Mouse (Mus musculus): ENCODE results near the gene Tbcel. TPM values are rescaled to one million over a fixed set of nuclear protein-coding genes. Genes with fewer than 3 reads are reported as not detected.

Tbcel gene
- polyA plus RNA-seq, 1 experiment from 2014 or later: 5.3 TPM

GRCm38 (mm10) chr9:42423649-42424048 lies 84.0 kb downstream of the Tbcel start:
- Histone ChIP-seq H3K36me3 (ENCODE audit: insufficient read depth) (peaks cover 24% of the 10 kb centered on the region; the same call in 1 of the 2 replicates), H3K4me1 (ENCODE audit: insufficient read depth) (no peaks in the 10 kb centered on the region), H3K27me3 (ENCODE audit: insufficient read depth, low read length) (no peaks in the 10 kb centered on the region), H3K4me3 (ENCODE audit: low read depth, low read length) (no peak overlapping the region), H3K27ac (ENCODE audit: low read depth) (no peak overlapping the region), H3K9me3 (ENCODE audit: low read depth, low read length) (no peaks in the 10 kb centered on the region), H3K9ac (no peak overlapping the region), H3K4me2 (no peak overlapping the region)
- TF ChIP-seq CTCF (IDR thresholded peaks at IDR 0.05; ENCODE audit: low read depth): no peak
- DNase-seq: no peak
- no peak for ATAC-seq (ENCODE audit: insufficient read depth)
- WGBS: 83% methylated on average over 2 of the region's 2 CpGs

- no peak overlapping the region for H3K4me2 ChIP-seq
- no peak overlapping the region for H3K27ac ChIP-seq (ENCODE audit: low read depth)
- no peak for ATAC-seq (ENCODE audit: insufficient read depth)
- H3K4me1 ChIP-seq (ENCODE audit: insufficient read depth): no peaks in the 10 kb centered on the region
- peaks cover 25% of the 10 kb centered on the region; the same call in 1 of the 2 replicates for H3K36me3 ChIP-seq (ENCODE audit: insufficient read depth)
- H3K9me3 ChIP-seq (ENCODE audit: low read depth, low read length): no peaks in the 10 kb centered on the region
- 60% methylated on average over 2 of the region's 2 CpGs for WGBS
- no peak overlapping the region for H3K9ac ChIP-seq
- TF ChIP-seq CTCF (IDR thresholded peaks at IDR 0.05; ENCODE audit: low read depth): no peak
- no peak for DNase-seq
- H3K4me3 ChIP-seq (ENCODE audit: low read depth, low read length): no peak overlapping the region
- no peaks in the 10 kb centered on the region for H3K27me3 ChIP-seq (ENCODE audit: insufficient read depth, low read length)
Observed at GRCm38 (mm10) chr9:42419687-42420086, 87.9 kb downstream of the Tbcel start.

- no peak for TF ChIP-seq CTCF (IDR thresholded peaks at IDR 0.05; ENCODE audit: low read depth)
- H3K27me3 ChIP-seq (ENCODE audit: insufficient read depth, low read length): no peaks in the 10 kb centered on the region
- no peak overlapping the region for H3K9ac ChIP-seq
- H3K4me1 ChIP-seq (ENCODE audit: insufficient read depth): no peaks in the 10 kb centered on the region
- H3K4me3 ChIP-seq (ENCODE audit: low read depth, low read length): no peak overlapping the region
- no peak overlapping the region for H3K27ac ChIP-seq (ENCODE audit: low read depth)
- no peak overlapping the region for H3K4me2 ChIP-seq
- peaks cover 25% of the 10 kb centered on the region; the same call in 1 of the 2 replicates for H3K36me3 ChIP-seq (ENCODE audit: insufficient read depth)
- 91% methylated on average over 5 of the region's 5 CpGs for WGBS
- no peak for DNase-seq
- no peaks in the 10 kb centered on the region for H3K9me3 ChIP-seq (ENCODE audit: low read depth, low read length)
- ATAC-seq (ENCODE audit: insufficient read depth): no peak
Observed at GRCm38 (mm10) chr9:42418786-42419185, 88.8 kb downstream of the Tbcel start.

GRCm38 (mm10) chr9:42417352-42417952 lies 90.2 kb downstream of the Tbcel start:
- Histone ChIP-seq H3K27ac (ENCODE audit: low read depth) (no peak overlapping the region), H3K27me3 (ENCODE audit: insufficient read depth, low read length) (no peaks in the 10 kb centered on the region), H3K4me2 (no peak overlapping the region), H3K9me3 (ENCODE audit: low read depth, low read length) (no peaks in the 10 kb centered on the region), H3K4me1 (ENCODE audit: insufficient read depth) (no peaks in the 10 kb centered on the region), H3K9ac (no peak overlapping the region), H3K36me3 (ENCODE audit: insufficient read depth) (peaks cover 18% of the 10 kb centered on the region; the same call in 1 of the 2 replicates), H3K4me3 (ENCODE audit: low read depth, low read length) (no peak overlapping the region)
- WGBS: 80% methylated on average over 12 of the region's 12 CpGs
- DNase-seq (no peak), ATAC-seq (ENCODE audit: insufficient read depth) (no peak)
- TF ChIP-seq CTCF (IDR thresholded peaks at IDR 0.05; ENCODE audit: low read depth): no peak

- Histone ChIP-seq H3K9me3 (ENCODE audit: low read depth, low read length) (no peaks in the 10 kb centered on the region), H3K4me3 (ENCODE audit: low read depth, low read length) (no peak overlapping the region), H3K36me3 (ENCODE audit: insufficient read depth) (peaks cover 7% of the 10 kb centered on the region; the same call in 1 of the 2 replicates), H3K4me1 (ENCODE audit: insufficient read depth) (no peaks in the 10 kb centered on the region), H3K27ac (ENCODE audit: low read depth) (no peak overlapping the region), H3K9ac (no peak overlapping the region), H3K4me2 (no peak overlapping the region), H3K27me3 (ENCODE audit: insufficient read depth, low read length) (no peaks in the 10 kb centered on the region)
- WGBS: 30% methylated on average over 1 of the region's 1 CpGs
- no peak for ATAC-seq (ENCODE audit: insufficient read depth)
- no peak for DNase-seq
- TF ChIP-seq CTCF (IDR thresholded peaks at IDR 0.05; ENCODE audit: low read depth): no peak
Observed at GRCm38 (mm10) chr9:42415184-42415583, 92.4 kb downstream of the Tbcel start.

- Histone ChIP-seq H3K4me2 (no peak overlapping the region), H3K27ac (ENCODE audit: low read depth) (no peak overlapping the region), H3K4me1 (ENCODE audit: insufficient read depth) (no peaks in the 10 kb centered on the region), H3K4me3 (ENCODE audit: low read depth, low read length) (no peak overlapping the region), H3K9me3 (ENCODE audit: low read depth, low read length) (no peaks in the 10 kb centered on the region), H3K9ac (no peak overlapping the region), H3K27me3 (ENCODE audit: insufficient read depth, low read length) (no peaks in the 10 kb centered on the region), H3K36me3 (ENCODE audit: insufficient read depth) (peaks cover 7% of the 10 kb centered on the region; the same call in 1 of the 2 replicates)
- DNase-seq (no peak), ATAC-seq (ENCODE audit: insufficient read depth) (no peak)
- no peak for TF ChIP-seq CTCF (IDR thresholded peaks at IDR 0.05; ENCODE audit: low read depth)
- WGBS: 82% methylated on average over 12 of the region's 12 CpGs
Observed at GRCm38 (mm10) chr9:42413345-42413744, 94.3 kb downstream of the Tbcel start.

- Histone ChIP-seq H3K36me3 (ENCODE audit: insufficient read depth) (0 out of 2 replicates have a peak, but pooled peaks cover 4% of the 10 kb centered on the region), H3K4me3 (ENCODE audit: low read depth, low read length) (no peak overlapping the region), H3K4me2 (no peak overlapping the region), H3K4me1 (ENCODE audit: insufficient read depth) (no peaks in the 10 kb centered on the region), H3K27ac (ENCODE audit: low read depth) (no peak overlapping the region), H3K9me3 (ENCODE audit: low read depth, low read length) (no peaks in the 10 kb centered on the region), H3K27me3 (ENCODE audit: insufficient read depth, low read length) (no peaks in the 10 kb centered on the region), H3K9ac (no peak overlapping the region)
- ATAC-seq (ENCODE audit: insufficient read depth) (no peak), DNase-seq (peak; percentile 31)
- 75% methylated on average over 6 of the region's 6 CpGs for WGBS
- no peak for TF ChIP-seq CTCF (IDR thresholded peaks at IDR 0.05; ENCODE audit: low read depth)
Observed at GRCm38 (mm10) chr9:42411296-42411695, 96.3 kb downstream of the Tbcel start.

Measured in lung, embryonic 14.5 days (tissue).